Mouse (Mus musculus) liver, embryonic 15.5 days (tissue): ENCODE results near the gene Dock4. TPM values are rescaled to one million over a fixed set of nuclear protein-coding genes. Genes with fewer than 3 reads are reported as not detected.

Source experiments
- ATAC-seq: fragments of 200-750 bp; cut with Nextera tagmentation; 2 replicates; pipeline ENCODE4 v1.8.0; 2017; ENCODE audit warnings: moderate number of reproducible peaks, mild to moderate bottlenecking, moderate library complexity; ENCODE audit not compliant: insufficient read depth
- H3K27ac ChIP-seq: fragments of 300-500 bp; sonication (generic); replicated peaks from 2 replicates; pipeline ENCODE4 v1.5.1; 2015; ENCODE audit warnings: mild to moderate bottlenecking, inconsistent platforms
- H3K27me3 ChIP-seq: fragments of 300-500 bp; sonication (generic); 2 replicates; pipeline ENCODE4 v1.6.1; 2015; ENCODE audit warnings: mild to moderate bottlenecking, inconsistent platforms
- H3K36me3 ChIP-seq: fragments of 300-500 bp; sonication (generic); replicated peaks from 2 replicates; pipeline ENCODE4 v1.6.1; 2015; ENCODE audit warnings: moderate library complexity, mild to moderate bottlenecking, inconsistent platforms
- H3K4me1 ChIP-seq: fragments of 300-500 bp; sonication (generic); replicated peaks from 2 replicates; pipeline ENCODE4 v1.6.1; 2015; ENCODE audit warnings: inconsistent platforms
- H3K4me2 ChIP-seq: fragments of 300-500 bp; sonication (generic); 2 replicates; pipeline ENCODE4 v1.6.1; 2015; ENCODE audit warnings: moderate library complexity, mild to moderate bottlenecking, inconsistent platforms
- H3K4me3 ChIP-seq: fragments of 300-500 bp; sonication (generic); replicated peaks from 2 replicates; pipeline ENCODE4 v1.5.1; 2015; ENCODE audit warnings: mild to moderate bottlenecking, inconsistent platforms
- H3K9ac ChIP-seq: fragments of 300-500 bp; sonication (generic); 2 replicates; pipeline ENCODE4 v1.6.1; 2015; ENCODE audit warnings: moderate library complexity, mild to moderate bottlenecking, inconsistent platforms
- H3K9me3 ChIP-seq: fragments of 300-500 bp; sonication (generic); replicated peaks from 2 replicates; pipeline ENCODE4 v1.6.1; 2016; ENCODE audit warnings: inconsistent platforms
- WGBS: fragments of 180-500 bp; shearing (Covaris S2); methylation state at CpG from one replicate; pipeline ENCODE4 v1.1.7; 2015; ENCODE audit warnings: mixed read lengths; ENCODE audit not compliant: insufficient replicate concordance; 5-methylcytosine and 5-hydroxymethylcytosine counted together
- polyA plus RNA-seq: library from polyadenylated mRNA; unstranded; fragments of >200 nt; fragmentation: Nextera tagmentation; extraction: Ambion mirVana; gene quantifications from 2 replicates; pipeline ENCODE4 v1.2.1, GENCODE M21; 2015

The Dock4 gene
- polyA plus RNA-seq, 1 experiment from 2014 or later: 0.94 TPM

DNA sequence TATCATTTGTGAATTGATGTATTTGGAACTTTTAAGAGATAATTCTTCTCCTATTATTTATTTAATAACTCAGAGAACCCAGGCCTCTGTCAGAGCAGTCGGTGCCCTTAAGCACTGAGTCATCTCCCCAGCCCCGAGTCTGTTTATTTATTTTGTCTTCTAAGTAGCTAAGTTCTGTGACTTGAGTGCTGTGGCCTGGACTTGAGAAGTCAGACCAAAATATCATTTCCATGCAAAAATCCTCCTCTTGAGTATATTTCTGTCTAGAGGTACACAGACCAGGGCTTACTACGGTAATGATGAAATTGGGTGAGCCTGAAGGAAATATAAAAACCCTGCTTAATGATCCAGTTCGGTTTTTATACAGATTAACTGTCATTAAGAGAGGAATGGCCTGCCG lies 52.1 kb downstream of the Dock4 start:
- ATAC-seq: no peak
- Histone ChIP-seq H3K4me1 (0 out of 2 replicates have a peak, but pooled peaks cover 3% of the 10 kb centered on the region), H3K9ac (no peak overlapping the region), H3K9me3 (no peaks in the 10 kb centered on the region), H3K27me3 (no peaks in the 10 kb centered on the region), H3K4me2 (no peak overlapping the region), H3K36me3 (no peaks in the 10 kb centered on the region), H3K4me3 (no peak overlapping the region), H3K27ac (no peak overlapping the region)
- 59% methylated on average over 5 of the region's 5 CpGs for WGBS

DNA sequence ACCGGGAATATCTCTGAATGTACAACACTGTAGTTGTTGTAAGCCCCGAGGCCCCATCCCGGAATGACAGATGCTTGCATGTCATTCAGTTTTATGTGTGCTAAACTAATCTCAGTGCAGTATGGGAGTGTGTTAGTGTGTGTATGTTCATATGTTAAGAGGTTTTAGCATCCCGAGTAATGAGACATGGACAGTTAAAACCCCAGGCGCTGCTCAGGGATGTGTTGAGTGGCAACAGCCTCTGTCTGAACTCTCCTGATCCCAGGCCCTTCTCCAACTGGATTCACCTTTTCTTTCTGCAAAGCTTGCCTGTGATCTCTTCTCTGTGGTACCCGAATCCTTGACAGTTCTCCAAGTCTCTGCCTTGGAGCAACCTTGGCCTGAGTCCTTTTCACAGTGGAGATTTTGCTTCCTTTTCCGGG lies 52.5 kb downstream of the Dock4 start:
- no peak overlapping the region for H3K9ac ChIP-seq
- no peaks in the 10 kb centered on the region for H3K36me3 ChIP-seq
- H3K9me3 ChIP-seq: no peaks in the 10 kb centered on the region
- H3K4me2 ChIP-seq: no peak overlapping the region
- ATAC-seq: no peak
- H3K4me3 ChIP-seq: no peak overlapping the region
- 60% methylated on average over 7 of the region's 7 CpGs for WGBS
- H3K27me3 ChIP-seq: no peaks in the 10 kb centered on the region
- H3K27ac ChIP-seq: no peak overlapping the region
- 0 out of 2 replicates have a peak, but pooled peaks cover 3% of the 10 kb centered on the region for H3K4me1 ChIP-seq

DNA sequence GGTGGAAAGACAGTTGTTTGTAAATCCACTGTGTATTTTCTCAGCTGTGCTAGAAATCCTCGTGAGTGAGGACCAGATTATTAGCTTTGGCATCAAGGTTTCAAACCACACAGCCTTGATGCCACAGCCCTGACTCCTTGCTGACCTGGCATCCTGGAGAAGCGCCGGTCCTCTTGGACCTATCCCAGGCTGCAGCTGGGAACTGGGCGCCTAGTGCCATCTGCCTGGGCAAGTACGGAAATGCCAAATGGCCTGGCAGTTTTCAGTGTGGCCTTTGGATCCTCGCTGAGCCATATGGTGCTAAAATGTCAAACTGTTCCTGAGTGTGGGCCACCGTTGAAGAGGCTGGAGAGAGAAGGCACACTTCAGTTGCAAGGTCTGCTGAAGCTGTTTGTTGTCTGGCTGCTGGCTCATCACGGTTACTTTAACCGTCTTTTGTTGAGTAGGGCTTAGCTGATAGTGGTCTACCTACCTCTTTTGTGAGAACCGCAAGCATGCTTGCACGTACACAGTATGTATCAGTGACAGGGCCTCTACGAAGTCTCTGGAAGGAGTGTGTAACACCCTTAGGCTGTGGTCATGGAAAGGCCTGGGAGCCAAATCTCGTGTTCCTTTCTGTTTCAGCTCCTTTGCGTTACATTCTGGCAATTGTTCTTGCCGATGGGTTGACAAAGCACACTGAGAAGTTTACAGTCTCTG lies 53.3 kb downstream of the Dock4 start:
- no peaks in the 10 kb centered on the region for H3K36me3 ChIP-seq
- ATAC-seq: no peak
- WGBS: 65% methylated on average over 15 of the region's 15 CpGs

DNA sequence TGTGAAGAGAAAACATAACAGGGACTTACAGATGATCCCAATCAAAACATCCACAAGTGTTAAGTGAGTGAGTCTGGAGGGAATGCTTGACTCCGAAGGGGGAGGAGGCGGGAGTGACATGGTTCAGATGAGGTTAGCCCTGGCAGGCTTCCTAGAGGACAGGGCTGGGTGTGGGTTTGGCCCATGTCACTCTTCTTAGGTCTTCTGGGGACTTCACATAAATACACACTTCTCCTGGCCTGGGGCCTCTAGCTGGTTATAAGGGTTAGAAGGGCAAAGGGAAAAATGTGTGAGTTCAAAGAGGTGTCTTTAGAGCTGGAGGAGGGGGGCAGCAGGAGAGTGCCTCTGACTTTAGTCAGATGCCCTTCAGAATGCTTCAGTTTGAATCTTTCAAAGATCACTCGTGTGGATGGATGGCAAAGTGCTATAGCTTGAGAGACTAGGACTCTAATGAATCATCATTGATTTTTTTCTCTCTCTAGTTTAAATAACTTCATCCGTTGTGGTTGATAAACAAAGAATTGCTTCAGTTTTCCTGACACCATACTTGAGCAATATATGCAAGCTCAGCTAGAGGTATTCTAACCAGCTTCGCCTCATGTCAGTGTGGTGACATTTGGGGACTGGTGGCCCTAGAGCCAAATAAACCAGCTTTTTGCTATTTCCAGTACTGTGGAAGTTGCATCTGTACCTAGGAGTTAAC lies 54.0 kb downstream of the Dock4 start:
- ATAC-seq: no peak
- Histone ChIP-seq H3K27ac (no peak overlapping the region), H3K27me3 (no peaks in the 10 kb centered on the region), H3K4me3 (no peak overlapping the region), H3K4me2 (no peak overlapping the region), H3K4me1 (0 out of 2 replicates have a peak, but pooled peaks cover 3% of the 10 kb centered on the region), H3K9ac (no peak overlapping the region), H3K36me3 (no peaks in the 10 kb centered on the region), H3K9me3 (no peaks in the 10 kb centered on the region)
- WGBS: 54% methylated on average over 5 of the region's 5 CpGs

More for the DNA sequence above, 53.3 kb downstream of the Dock4 start:
- Histone ChIP-seq H3K27ac (no peak overlapping the region), H3K4me1 (0 out of 2 replicates have a peak, but pooled peaks cover 3% of the 10 kb centered on the region), H3K4me2 (no peak overlapping the region), H3K27me3 (no peaks in the 10 kb centered on the region), H3K4me3 (no peak overlapping the region), H3K9me3 (no peaks in the 10 kb centered on the region), H3K9ac (no peak overlapping the region)

DNA sequence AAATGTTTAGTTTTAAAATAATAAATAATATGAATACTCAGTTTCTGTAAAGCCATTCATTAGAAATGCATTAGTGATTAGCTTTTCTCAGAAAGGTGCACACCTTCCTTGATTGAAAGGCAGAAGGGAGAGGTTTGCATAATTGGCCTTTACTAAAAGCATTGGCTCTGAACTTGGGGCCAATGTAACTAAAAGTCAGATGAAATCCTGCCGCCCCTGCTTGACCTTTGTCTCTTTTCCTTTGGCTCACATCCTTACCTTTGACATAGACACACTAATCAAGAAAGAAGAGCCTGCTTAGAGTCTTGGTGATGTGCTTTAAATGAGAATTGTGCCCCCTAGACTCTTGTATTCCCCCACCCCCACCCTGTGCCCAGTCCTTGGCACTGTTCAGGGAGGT lies 55.4 kb downstream of the Dock4 start:
- Histone ChIP-seq H3K9me3 (no peaks in the 10 kb centered on the region), H3K36me3 (no peaks in the 10 kb centered on the region), H3K4me3 (no peak overlapping the region), H3K4me1 (0 out of 2 replicates have a peak, but pooled peaks cover 3% of the 10 kb centered on the region), H3K27me3 (no peaks in the 10 kb centered on the region), H3K9ac (no peak overlapping the region), H3K4me2 (no peak overlapping the region), H3K27ac (no peak overlapping the region)
- no peak for ATAC-seq
- 36% methylated on average over 1 of the region's 1 CpGs for WGBS

DNA sequence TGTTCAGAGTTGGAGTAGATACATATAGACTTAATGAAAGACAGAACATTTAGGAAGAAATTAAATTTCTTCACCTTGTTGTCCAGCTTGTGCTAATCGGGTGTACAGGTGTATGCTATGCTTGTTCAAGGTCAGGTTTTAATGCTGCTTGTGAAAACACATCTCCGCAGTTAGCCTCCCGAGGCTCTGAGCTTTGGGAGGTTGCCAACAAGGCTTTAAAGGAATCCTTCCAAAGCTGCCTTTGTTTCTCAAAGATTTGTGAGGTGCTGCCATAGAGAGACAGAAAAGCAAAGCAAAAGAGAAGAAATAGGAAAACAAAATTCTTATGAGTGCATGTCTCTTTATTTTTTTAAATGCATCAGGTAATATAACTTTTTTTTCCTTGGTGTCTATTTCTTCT lies 57.8 kb downstream of the Dock4 start:
- Histone ChIP-seq H3K4me3 (no peak overlapping the region), H3K9me3 (no peaks in the 10 kb centered on the region), H3K4me2 (no peak overlapping the region), H3K27ac (no peak overlapping the region), H3K36me3 (no peaks in the 10 kb centered on the region), H3K9ac (no peak overlapping the region), H3K4me1 (0 out of 2 replicates have a peak, but pooled peaks cover 3% of the 10 kb centered on the region), H3K27me3 (no peaks in the 10 kb centered on the region)
- 68% methylated on average over 3 of the region's 3 CpGs for WGBS
- ATAC-seq: no peak

DNA sequence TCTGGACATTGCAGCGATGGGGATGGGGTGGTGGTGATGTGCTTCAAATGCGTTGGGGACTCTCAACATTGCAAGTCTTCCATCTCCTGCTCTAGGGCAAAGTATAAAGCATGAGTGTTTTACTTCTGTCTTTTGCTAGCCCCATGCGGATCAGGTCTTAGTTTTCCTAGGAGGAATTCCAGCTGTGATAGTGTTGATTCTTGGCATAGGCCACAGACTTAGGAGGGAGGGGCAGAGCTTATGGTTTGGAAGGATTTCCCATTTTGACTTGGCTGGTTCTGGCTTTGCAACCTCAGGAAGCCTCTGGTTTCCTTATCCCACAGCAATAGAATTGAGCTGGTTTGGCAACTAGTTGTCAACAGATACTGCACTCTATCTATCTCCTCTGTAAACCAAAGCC lies 58.9 kb downstream of the Dock4 start:
- Histone ChIP-seq H3K9me3 (no peaks in the 10 kb centered on the region), H3K27me3 (no peaks in the 10 kb centered on the region), H3K4me1 (0 out of 2 replicates have a peak, but pooled peaks cover 3% of the 10 kb centered on the region), H3K9ac (no peak overlapping the region), H3K27ac (no peak overlapping the region), H3K4me3 (no peak overlapping the region), H3K36me3 (no peaks in the 10 kb centered on the region), H3K4me2 (no peak overlapping the region)
- ATAC-seq: no peak
- 67% methylated on average over 3 of the region's 3 CpGs for WGBS

DNA sequence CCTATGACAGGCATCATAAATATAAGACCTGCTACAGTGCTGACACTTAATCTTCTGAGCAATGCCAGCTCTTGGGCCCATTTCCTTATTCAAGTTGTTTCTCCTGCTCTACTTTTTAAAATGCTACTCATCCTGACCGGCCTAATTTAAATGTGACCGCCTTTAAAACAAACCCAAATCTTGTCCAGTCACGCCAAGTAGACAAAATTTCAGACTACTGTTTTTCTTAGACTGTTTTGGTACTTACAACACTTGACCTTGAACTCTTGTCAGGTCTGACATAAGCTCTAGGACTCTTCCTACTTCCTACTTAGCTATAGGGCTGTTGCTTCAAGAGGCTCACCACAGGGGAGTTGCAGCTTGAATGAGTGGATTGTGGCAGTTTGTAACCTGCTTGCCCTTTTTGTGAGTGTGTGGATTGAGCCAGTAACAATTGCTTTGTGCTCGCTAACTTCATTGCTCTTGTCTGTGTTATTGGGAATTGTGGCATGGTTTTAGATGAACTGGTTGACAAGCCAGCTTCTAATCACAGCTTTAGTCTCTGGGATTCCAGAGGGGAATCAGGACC lies 62.2 kb downstream of the Dock4 start:
- ATAC-seq: no peak
- no peak overlapping the region for H3K27ac ChIP-seq
- no peak overlapping the region for H3K4me3 ChIP-seq
- H3K36me3 ChIP-seq: no peaks in the 10 kb centered on the region
- H3K4me1 ChIP-seq: no peaks in the 10 kb centered on the region
- 70% methylated on average over 4 of the region's 4 CpGs for WGBS
- no peaks in the 10 kb centered on the region for H3K27me3 ChIP-seq
- no peak overlapping the region for H3K9ac ChIP-seq
- H3K4me2 ChIP-seq: no peak overlapping the region
- H3K9me3 ChIP-seq: no peaks in the 10 kb centered on the region

DNA sequence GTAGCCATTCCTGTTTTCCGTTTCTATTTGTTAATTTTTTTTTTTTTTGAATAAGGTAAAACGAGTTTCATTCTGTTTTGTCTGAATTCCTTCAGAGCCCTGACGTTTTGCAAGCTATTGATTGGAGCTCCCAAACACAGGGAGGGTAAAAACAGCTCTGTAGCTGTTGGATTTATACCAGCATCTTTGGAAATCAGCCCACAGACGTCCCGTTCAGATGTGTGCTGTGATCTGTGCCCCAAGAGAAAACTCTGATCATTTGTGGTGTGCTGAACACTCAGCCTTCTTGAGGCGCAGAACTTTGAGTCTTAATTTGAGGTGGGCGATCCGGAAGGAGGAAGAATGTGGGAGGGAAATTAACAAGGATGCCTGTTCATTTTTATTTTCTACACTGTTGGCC lies 62.7 kb downstream of the Dock4 start:
- ATAC-seq: no peak
- Histone ChIP-seq H3K27ac (no peak overlapping the region), H3K4me1 (no peaks in the 10 kb centered on the region), H3K27me3 (no peaks in the 10 kb centered on the region), H3K9me3 (no peaks in the 10 kb centered on the region), H3K4me3 (no peak overlapping the region), H3K36me3 (no peaks in the 10 kb centered on the region), H3K4me2 (no peak overlapping the region), H3K9ac (no peak overlapping the region)
- 51% methylated on average over 8 of the region's 8 CpGs for WGBS

DNA sequence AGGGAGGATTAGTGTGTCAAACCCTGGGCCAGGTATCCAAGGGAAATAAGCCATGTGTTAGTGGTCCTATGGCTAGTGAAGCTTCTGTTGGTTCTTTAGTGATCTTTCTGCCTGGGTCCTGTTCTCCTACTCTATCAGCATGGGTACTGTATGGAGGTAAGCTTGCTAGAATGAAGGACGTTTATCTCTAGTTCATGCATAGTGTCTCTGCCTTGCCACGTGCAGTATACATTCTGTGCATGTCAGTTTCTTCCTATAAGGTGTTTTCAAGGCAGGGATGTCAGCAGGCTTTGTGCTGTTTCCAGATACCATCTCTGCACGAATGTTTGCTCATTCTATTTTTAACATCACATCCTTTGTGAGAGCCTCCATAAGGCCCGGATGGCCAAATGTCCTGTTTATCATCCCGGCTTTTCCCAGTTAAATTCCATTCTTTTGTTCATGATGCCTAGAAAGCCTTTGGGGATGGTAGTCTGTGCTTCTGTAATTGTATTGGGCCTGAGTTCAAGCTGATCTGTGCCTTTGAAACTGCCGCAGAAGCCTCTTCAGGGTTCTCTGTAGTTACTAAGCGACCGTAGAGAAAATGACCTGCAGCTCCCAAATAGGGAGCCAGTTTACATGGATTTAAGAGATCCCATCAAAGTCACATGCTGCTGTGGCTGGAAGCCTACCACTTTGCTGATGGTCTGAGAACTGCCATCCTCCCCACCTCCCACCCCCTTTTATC lies 66.1 kb downstream of the Dock4 start:
- Histone ChIP-seq H3K27ac (no peak overlapping the region), H3K4me1 (no peaks in the 10 kb centered on the region), H3K4me3 (no peak overlapping the region), H3K36me3 (no peaks in the 10 kb centered on the region), H3K9me3 (no peaks in the 10 kb centered on the region), H3K4me2 (no peak overlapping the region), H3K9ac (no peak overlapping the region), H3K27me3 (no peaks in the 10 kb centered on the region)
- ATAC-seq: no peak
- WGBS: 53% methylated on average over 8 of the region's 8 CpGs

DNA sequence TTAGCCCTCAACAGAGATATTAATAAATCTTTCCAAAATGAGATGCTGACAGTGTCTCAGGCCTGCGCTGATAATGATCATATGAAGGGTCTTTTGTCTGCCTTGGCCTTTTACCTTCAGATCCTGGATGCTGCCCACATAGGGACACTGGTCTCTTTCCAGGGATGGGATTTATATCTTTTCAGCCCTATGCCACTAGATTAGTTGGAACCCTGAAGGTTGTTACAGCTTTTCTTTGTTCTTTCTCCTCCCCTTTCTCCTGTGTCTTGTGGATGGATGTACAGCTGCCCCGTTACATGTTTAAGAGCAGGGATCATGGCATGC lies 66.6 kb downstream of the Dock4 start:
- ATAC-seq: no peak
- H3K4me2 ChIP-seq: no peak overlapping the region

More for the DNA sequence above, 66.6 kb downstream of the Dock4 start:
- Histone ChIP-seq H3K4me1 (no peaks in the 10 kb centered on the region), H3K9ac (no peak overlapping the region), H3K4me3 (no peak overlapping the region), H3K36me3 (no peaks in the 10 kb centered on the region), H3K9me3 (no peaks in the 10 kb centered on the region), H3K27me3 (no peaks in the 10 kb centered on the region), H3K27ac (no peak overlapping the region)
- 62% methylated on average over 2 of the region's 2 CpGs for WGBS
